Comparison of ENCODE assay signal across 25 mouse cellular contexts in genomic region chr5:106102255-106102654, GRCm38 (mm10).
"Had no signal": no experiment of that assay in that cellular context is flagged by ENCODE, and none has a peak within 500 bp of the region (broad histone marks: within the 10 kb centered on the region; RNA-seq: fewer than 3 reads in every experiment).

No protein-coding gene starts in this region.

- DNase-seq: gastrocnemius, adult 2 months; gastrocnemius, postnatal 10 days; gastrocnemius, postnatal 25 days; heart, adult 18-20 months; heart, postnatal 10 days; heart, postnatal 4 days; kidney, adult 18-20 months; kidney, adult 8-10 months; kidney, postnatal 10 days; kidney, postnatal 25 days; kidney, postnatal 4 days; liver; liver, embryonic 13.5 days had no signal

- H3K4me1 ChIP-seq: hindbrain, embryonic 12.5 days; intestine, embryonic 15.5 days; liver, embryonic 13.5 days had no signal

- H3K27me3 ChIP-seq: heart, embryonic 12.5 days; hindbrain, embryonic 12.5 days; intestine, embryonic 15.5 days; limb, embryonic 12.5 days; liver, embryonic 13.5 days had no signal

- H3K9ac ChIP-seq: heart, embryonic 12.5 days; hindbrain, embryonic 12.5 days; hindbrain, embryonic 14.5 days; intestine, embryonic 15.5 days; limb, embryonic 12.5 days; liver, embryonic 13.5 days had no signal

- H3K27ac ChIP-seq: gastrocnemius, adult 2 months; heart, embryonic 10.5 days; hindbrain, embryonic 12.5 days; hindbrain, embryonic 14.5 days; intestine, embryonic 15.5 days; layer of hippocampus, adult 2 months; left cerebral cortex, adult 2 months; liver, embryonic 13.5 days had no signal

- H3K36me3 ChIP-seq: heart, embryonic 10.5 days; heart, embryonic 12.5 days; hindbrain, embryonic 12.5 days; intestine, embryonic 15.5 days; limb, embryonic 10.5 days; limb, embryonic 12.5 days; liver, embryonic 13.5 days had no signal

- ATAC-seq: inflammation-experienced regulatory T-cells, adult 6 months; intestine, embryonic 15.5 days; intestine, postnatal 0 days had no signal

- H3K9me3 ChIP-seq: heart, embryonic 10.5 days; heart, embryonic 12.5 days; hindbrain, embryonic 12.5 days; intestine, embryonic 15.5 days; limb, embryonic 10.5 days; limb, embryonic 12.5 days; liver, embryonic 13.5 days had no signal

- H3K4me2 ChIP-seq: heart, embryonic 12.5 days; hindbrain, embryonic 12.5 days; hindbrain, embryonic 14.5 days; intestine, embryonic 15.5 days; limb, embryonic 12.5 days; liver, embryonic 11.5 days; liver, embryonic 13.5 days had no signal

- H3K4me3 ChIP-seq: gastrocnemius, adult 2 months; heart, embryonic 10.5 days; heart, embryonic 12.5 days; hindbrain, embryonic 12.5 days; intestine, embryonic 15.5 days; layer of hippocampus, adult 2 months; left cerebral cortex, adult 2 months; limb, embryonic 10.5 days; limb, embryonic 12.5 days; liver, embryonic 13.5 days had no signal
